Mouse (Mus musculus) stomach, embryonic 16.5 days (tissue): ENCODE data around the gene Adgrv1. TPM values are rescaled to one million over a fixed set of nuclear protein-coding genes. Genes with fewer than 3 reads are reported as not detected.

Experiments
- ATAC-seq: fragments of 200-750 bp; cut with Nextera tagmentation; 2 replicates; pipeline ENCODE4 v1.8.0; 2017; ENCODE audit warnings: moderate number of reproducible peaks, moderate TSS enrichment; ENCODE audit not compliant: insufficient read depth, low FRiP score
- H3K27ac ChIP-seq: fragments of 300-500 bp; sonication (generic); 2 replicates; pipeline ENCODE4 v1.5.1; 2014; ENCODE audit warnings: low read length
- H3K27me3 ChIP-seq: fragments of 300-500 bp; sonication (generic); 2 replicates; pipeline ENCODE4 v1.6.1; 2014; ENCODE audit warnings: low read length, control low read depth, mixed read lengths; ENCODE audit not compliant: control insufficient read depth, insufficient read depth
- H3K36me3 ChIP-seq: fragments of 300-500 bp; sonication (generic); 2 replicates; pipeline ENCODE4 v1.6.1; 2014; ENCODE audit warnings: low read length; ENCODE audit not compliant: control insufficient read depth, insufficient read depth
- H3K4me1 ChIP-seq: fragments of 300-500 bp; sonication (generic); 2 replicates; pipeline ENCODE4 v1.6.1; 2014; ENCODE audit warnings: low read length, control low read depth, mixed read lengths; ENCODE audit not compliant: control insufficient read depth, insufficient read depth
- H3K4me2 ChIP-seq: fragments of 300-500 bp; sonication (generic); 2 replicates; pipeline ENCODE4 v1.6.1; 2014; ENCODE audit warnings: low read depth, low read length, mixed read lengths
- H3K4me3 ChIP-seq: fragments of 300-500 bp; sonication (generic); replicated peaks from 2 replicates; pipeline ENCODE4 v1.5.1; 2014; ENCODE audit warnings: mild to moderate bottlenecking, low read length
- H3K9ac ChIP-seq: fragments of 300-500 bp; sonication (generic); 2 replicates; pipeline ENCODE4 v1.6.1; 2014; ENCODE audit warnings: low read length
- H3K9me3 ChIP-seq: fragments of 300-500 bp; sonication (generic); replicated peaks from 2 replicates; pipeline ENCODE4 v1.6.1; 2016; ENCODE audit warnings: low read length, control low read depth; ENCODE audit not compliant: control insufficient read depth
- WGBS: fragments of 180-500 bp; shearing (Covaris S2); extraction: QIAGEN DNeasy Blood & Tissue Kit; methylation state at CpG from one replicate; pipeline ENCODE4 v1.1.7; 2014; 5-methylcytosine and 5-hydroxymethylcytosine counted together
- polyA plus RNA-seq: library from polyadenylated mRNA; unstranded; fragments of >200 nt; fragmentation: Nextera tagmentation; extraction: Ambion mirVana; gene quantifications from 2 replicates; pipeline ENCODE4 v1.2.1, GENCODE M21; 2015

Adgrv1 gene
- polyA plus RNA-seq, 1 experiment from 2014 or later, result 1.1 TPM

DNA sequence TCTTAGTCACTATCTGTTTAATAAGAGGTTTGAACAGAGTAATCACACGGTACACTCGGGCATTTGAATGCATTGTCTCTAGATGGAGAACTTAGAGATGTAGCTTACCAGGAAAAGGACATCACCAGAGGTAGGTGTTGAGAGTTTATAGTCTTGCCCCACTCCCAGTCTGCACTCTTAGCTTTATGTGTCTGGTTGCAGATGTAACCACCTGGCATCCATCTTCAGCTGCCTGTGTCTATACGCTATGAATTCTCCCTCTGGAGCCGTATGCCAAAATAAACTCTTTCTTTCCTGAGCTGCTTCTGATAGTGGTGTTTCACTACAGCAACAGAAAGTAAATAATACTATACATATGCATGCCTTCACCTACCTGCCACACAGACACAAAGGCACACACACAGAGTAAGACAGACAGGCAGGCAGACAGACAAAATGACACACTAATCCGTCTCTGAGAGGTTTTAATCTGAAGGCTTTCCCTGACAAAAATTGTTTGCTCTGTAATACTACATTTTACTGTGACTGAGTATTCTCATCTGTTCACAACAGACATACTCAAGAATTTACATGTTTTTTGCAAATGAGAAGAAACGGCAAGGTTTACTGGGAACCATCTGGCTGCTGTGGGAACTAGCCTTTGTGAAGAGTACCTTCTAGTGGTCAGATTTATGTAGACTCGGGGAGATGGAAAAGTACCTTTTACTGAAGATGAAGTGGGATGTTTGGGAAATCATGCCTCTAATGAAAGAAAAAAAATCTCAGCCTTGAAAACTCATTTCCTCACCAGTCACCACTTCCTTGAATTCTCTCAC, 318.4 kb downstream of the Adgrv1 start:
- 37% methylated on average over 7 of the region's 7 CpGs for WGBS
- peaks cover 4% of the 10 kb centered on the region; the same call in 1 of the 2 replicates for H3K4me1 ChIP-seq
- H3K36me3 ChIP-seq, result no peaks in the 10 kb centered on the region
- no peaks in the 10 kb centered on the region for H3K9me3 ChIP-seq
- H3K4me2 ChIP-seq, result 0 out of 2 replicates have a peak overlapping the region, but pooled peaks have one; percentile 12
- peak overlapping the region; percentile 21; the same call in 1 of the 2 replicates for H3K27ac ChIP-seq
- ATAC-seq, result peak; percentile 74; the same call in 1 of the 2 replicates
- H3K27me3 ChIP-seq, result no peaks in the 10 kb centered on the region
- no peak overlapping the region for H3K4me3 ChIP-seq
- no peak overlapping the region for H3K9ac ChIP-seq

DNA sequence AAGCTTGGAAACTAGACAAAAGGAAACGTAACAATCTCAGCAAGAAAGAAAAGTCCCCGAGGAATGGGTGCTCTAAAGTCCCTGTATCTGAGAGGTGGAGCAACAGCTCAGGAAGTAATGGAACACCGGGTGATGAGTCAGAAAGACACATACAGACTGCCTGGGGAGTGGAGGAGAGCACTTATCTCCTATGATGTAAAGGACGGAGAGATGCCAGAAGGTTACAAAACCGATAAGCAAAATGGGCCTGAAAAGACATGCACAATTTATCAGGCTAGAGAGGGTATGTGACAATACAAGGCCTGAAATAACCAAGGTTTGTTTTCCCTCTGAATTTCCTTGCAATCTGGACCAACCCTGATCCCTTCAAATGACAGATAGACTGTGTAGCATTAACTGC, 320.8 kb downstream of the Adgrv1 start:
- 46% methylated on average over 5 of the region's 5 CpGs for WGBS
- no peak overlapping the region for H3K4me2 ChIP-seq
- no peaks in the 10 kb centered on the region for H3K36me3 ChIP-seq
- no peak overlapping the region for H3K9ac ChIP-seq
- H3K4me3 ChIP-seq, result no peak overlapping the region
- H3K27ac ChIP-seq, result no peak overlapping the region
- H3K4me1 ChIP-seq, result peaks cover 4% of the 10 kb centered on the region; the same call in 1 of the 2 replicates
- no peaks in the 10 kb centered on the region for H3K27me3 ChIP-seq
- H3K9me3 ChIP-seq, result no peaks in the 10 kb centered on the region
- ATAC-seq, result no peak

GRCm38 (mm10) chr13:81300851-81301250, 332.1 kb downstream of the Adgrv1 start:
- 74% methylated on average over 1 of the region's 1 CpGs for WGBS
- Histone ChIP-seq H3K27me3 (no peaks in the 10 kb centered on the region), H3K36me3 (no peaks in the 10 kb centered on the region), H3K4me2 (no peak overlapping the region), H3K27ac (no peak overlapping the region), H3K9ac (no peak overlapping the region), H3K4me3 (no peak overlapping the region), H3K4me1 (no peaks in the 10 kb centered on the region), H3K9me3 (no peaks in the 10 kb centered on the region)
- no peak for ATAC-seq

DNA sequence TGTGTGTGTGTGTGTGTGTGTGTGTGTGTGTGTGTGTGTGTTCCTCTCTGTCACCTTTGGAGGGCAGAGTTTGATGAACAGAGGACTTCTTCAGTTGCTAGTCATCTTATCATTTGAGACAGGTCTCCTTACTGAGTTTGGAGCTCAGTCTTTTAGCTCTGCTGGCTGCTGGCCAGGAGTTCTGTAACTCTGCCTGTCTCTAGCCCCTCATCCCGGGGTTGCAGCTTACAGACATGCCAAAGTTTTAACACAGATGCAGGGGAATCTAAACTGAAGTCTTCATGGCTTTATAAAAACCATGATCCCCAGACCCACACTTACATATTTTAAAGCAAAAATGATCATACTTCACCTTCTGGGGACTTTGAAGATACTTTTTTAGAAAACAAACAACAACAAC, 338.8 kb downstream of the Adgrv1 start:
- H3K27ac ChIP-seq, result no peak overlapping the region
- no peaks in the 10 kb centered on the region for H3K27me3 ChIP-seq
- no peaks in the 10 kb centered on the region for H3K9me3 ChIP-seq
- no peak overlapping the region for H3K9ac ChIP-seq
- 46% methylated on average over 1 of the region's 1 CpGs for WGBS
- no peak overlapping the region for H3K4me3 ChIP-seq
- no peaks in the 10 kb centered on the region for H3K36me3 ChIP-seq
- no peaks in the 10 kb centered on the region for H3K4me1 ChIP-seq
- ATAC-seq, result no peak
- no peak overlapping the region for H3K4me2 ChIP-seq

DNA sequence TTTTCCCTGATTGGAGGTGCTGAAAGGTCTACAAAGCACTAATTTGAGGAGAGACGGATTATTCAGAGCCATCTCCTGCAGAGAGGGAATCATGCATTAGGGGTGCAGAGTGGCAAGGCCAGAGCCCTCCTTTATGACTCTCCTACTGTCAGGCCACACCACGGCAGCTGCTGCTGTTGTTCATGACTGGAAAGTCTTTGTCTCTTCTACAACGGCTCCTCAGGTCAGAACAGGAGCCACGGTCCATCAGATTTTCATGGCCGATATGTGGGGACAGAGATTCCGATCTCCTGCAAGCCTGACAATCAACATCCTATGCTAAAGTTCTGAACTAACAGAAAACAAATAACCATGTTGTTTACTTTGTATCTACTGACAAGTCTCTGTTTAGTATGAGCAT, 350.8 kb downstream of the Adgrv1 start:
- Histone ChIP-seq H3K9ac (no peak overlapping the region), H3K4me2 (no peak overlapping the region), H3K27me3 (no peaks in the 10 kb centered on the region), H3K4me1 (0 out of 2 replicates have a peak, but pooled peaks cover 4% of the 10 kb centered on the region), H3K4me3 (no peak overlapping the region), H3K27ac (no peak overlapping the region), H3K9me3 (no peaks in the 10 kb centered on the region), H3K36me3 (no peaks in the 10 kb centered on the region)
- 74% methylated on average over 6 of the region's 6 CpGs for WGBS
- no peak for ATAC-seq

DNA sequence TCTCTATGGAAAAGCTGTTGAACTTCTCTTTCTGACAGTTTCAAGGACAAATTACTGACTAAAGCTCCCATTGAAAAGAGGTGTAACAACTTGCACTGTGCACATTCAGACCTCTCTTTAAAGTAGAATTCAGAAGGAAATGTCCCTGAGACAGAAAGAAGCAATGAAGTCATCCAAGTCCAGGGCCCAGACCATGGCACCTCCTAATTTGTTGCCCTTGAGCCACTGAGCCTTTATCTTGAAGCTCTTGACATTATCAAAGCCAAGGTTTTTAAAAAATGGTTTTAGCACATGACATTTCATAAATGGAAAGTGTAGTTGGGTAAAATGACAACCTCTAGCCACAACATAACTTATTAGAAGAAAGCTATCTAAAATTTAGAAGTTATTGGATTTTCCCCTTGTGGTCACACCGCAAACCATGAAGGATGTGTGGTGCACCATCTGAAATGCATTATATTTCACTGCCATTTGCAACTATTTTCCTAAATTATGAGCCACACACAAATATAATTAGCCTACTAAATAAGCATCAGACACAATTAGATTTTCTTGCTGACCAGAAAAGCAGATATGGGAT, 352.2 kb downstream of the Adgrv1 start:
- Histone ChIP-seq H3K9ac (no peak overlapping the region), H3K9me3 (no peaks in the 10 kb centered on the region), H3K4me3 (no peak overlapping the region), H3K27ac (no peak overlapping the region), H3K27me3 (no peaks in the 10 kb centered on the region), H3K4me1 (0 out of 2 replicates have a peak, but pooled peaks cover 4% of the 10 kb centered on the region), H3K36me3 (no peaks in the 10 kb centered on the region), H3K4me2 (no peak overlapping the region)
- ATAC-seq, result no peak
- WGBS, result 100% methylated on average over 1 of the region's 1 CpGs

DNA sequence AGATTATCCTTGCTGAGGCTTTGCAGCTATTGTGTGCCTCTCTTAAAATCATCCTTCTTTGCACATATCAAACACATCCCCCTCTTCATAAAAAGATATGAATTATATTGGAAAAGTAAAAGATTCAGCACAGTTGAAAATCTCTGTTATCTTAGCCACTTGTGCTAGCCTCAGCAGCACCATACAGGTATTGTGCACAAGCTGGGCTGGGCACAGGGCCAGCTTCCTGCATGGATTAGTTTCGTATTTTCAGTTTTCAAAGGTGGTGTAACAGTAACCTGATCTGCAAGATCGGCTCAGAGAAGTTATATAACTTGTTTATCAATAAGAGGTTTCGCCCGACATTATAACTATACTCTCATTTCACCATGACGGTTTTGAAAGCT, 353.6 kb downstream of the Adgrv1 start:
- H3K4me1 ChIP-seq, result 0 out of 2 replicates have a peak, but pooled peaks cover 4% of the 10 kb centered on the region
- no peaks in the 10 kb centered on the region for H3K9me3 ChIP-seq
- peak overlapping the region; percentile 64; the same call in 1 of the 2 replicates for H3K27ac ChIP-seq
- ATAC-seq, result no peak
- H3K36me3 ChIP-seq, result no peaks in the 10 kb centered on the region
- no peaks in the 10 kb centered on the region for H3K27me3 ChIP-seq
- no peak overlapping the region for H3K9ac ChIP-seq
- H3K4me3 ChIP-seq, result no peak overlapping the region
- H3K4me2 ChIP-seq, result no peak overlapping the region
- 33% methylated on average over 5 of the region's 5 CpGs for WGBS

- Histone ChIP-seq H3K27me3 (no peaks in the 10 kb centered on the region), H3K4me2 (no peak overlapping the region), H3K9me3 (no peaks in the 10 kb centered on the region), H3K4me1 (0 out of 2 replicates have a peak, but pooled peaks cover 4% of the 10 kb centered on the region), H3K36me3 (no peaks in the 10 kb centered on the region), H3K9ac (no peak overlapping the region), H3K27ac (peak overlapping the region; percentile 64; the same call in 1 of the 2 replicates), H3K4me3 (no peak overlapping the region)
- 45% methylated on average over 2 of the region's 2 CpGs for WGBS
- peak; percentile 60; the same call in 1 of the 2 replicates for ATAC-seq
Measured at GRCm38 (mm10) chr13:81278669-81279350, 354.1 kb downstream of the Adgrv1 start.

DNA sequence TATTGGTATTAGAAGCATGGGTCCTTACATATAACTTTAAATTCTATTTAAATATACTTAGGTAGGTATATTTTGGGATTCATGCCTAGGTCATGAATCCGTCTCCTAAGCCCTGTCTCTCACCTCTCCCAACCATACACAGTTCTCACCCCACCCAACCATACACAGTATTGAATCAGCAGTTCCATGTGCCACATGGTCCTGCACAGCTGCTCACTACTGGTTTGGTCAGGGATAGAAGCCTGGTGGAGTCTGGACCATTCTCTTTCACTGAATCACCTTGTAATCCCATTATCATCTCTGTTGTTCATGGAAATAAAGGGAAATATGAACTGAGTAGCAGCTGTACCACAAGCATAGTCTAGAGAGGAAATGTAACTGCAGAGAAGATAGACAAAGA, 359.1 kb downstream of the Adgrv1 start:
- no peak overlapping the region for H3K9ac ChIP-seq
- no peak overlapping the region for H3K27ac ChIP-seq
- WGBS, result 88% methylated on average over 1 of the region's 1 CpGs
- no peaks in the 10 kb centered on the region for H3K4me1 ChIP-seq
- H3K36me3 ChIP-seq, result no peaks in the 10 kb centered on the region
- H3K9me3 ChIP-seq, result no peaks in the 10 kb centered on the region
- no peak for ATAC-seq
- H3K4me2 ChIP-seq, result no peak overlapping the region
- H3K4me3 ChIP-seq, result no peak overlapping the region
- no peaks in the 10 kb centered on the region for H3K27me3 ChIP-seq
